Mouse (Mus musculus) midbrain, postnatal 0 days (tissue): ENCODE data around the gene Emp3. TPM values are rescaled to one million over a fixed set of nuclear protein-coding genes. Genes with fewer than 3 reads are reported as not detected.
"Not testable (repeated sequence)": the region's sequence is repeated elsewhere in the genome, so short reads cannot be mapped to it uniquely, and the experiment has no call there.

Experiments used
- ATAC-seq: fragments of 200-750 bp; cut with Nextera tagmentation; 2 replicates; pipeline ENCODE4 v1.8.0; 2017; ENCODE audit warnings: moderate number of reproducible peaks, mild to moderate bottlenecking, moderate TSS enrichment, moderate library complexity; ENCODE audit not compliant: low FRiP score
- DNase-seq: peaks from one replicate; pipeline ENCODE4 v3.0.0-alpha.2; 2015; ENCODE audit warnings: low spot score
- H3K27ac ChIP-seq: fragments of 300-500 bp; sonication (generic); 2 replicates; pipeline ENCODE4 v1.5.1; 2014; ENCODE audit warnings: low read depth, mild to moderate bottlenecking, low read length, mixed read lengths
- H3K27me3 ChIP-seq: fragments of 300-500 bp; sonication (generic); 2 replicates; pipeline ENCODE4 v1.6.1; 2014; ENCODE audit warnings: low read length, control low read depth, mixed read lengths; ENCODE audit not compliant: insufficient read depth
- H3K36me3 ChIP-seq: fragments of 300-500 bp; sonication (generic); 2 replicates; pipeline ENCODE4 v1.6.1; 2014; ENCODE audit warnings: low read length, control low read depth, mixed read lengths; ENCODE audit not compliant: insufficient read depth
- H3K4me1 ChIP-seq: fragments of 300-500 bp; sonication (generic); 2 replicates; pipeline ENCODE4 v1.6.1; 2014; ENCODE audit warnings: mild to moderate bottlenecking, control low read depth, antibody characterized with exemption, low read length, mixed read lengths; ENCODE audit not compliant: insufficient read depth
- H3K4me2 ChIP-seq: fragments of 300-500 bp; sonication (generic); 2 replicates; pipeline ENCODE4 v1.6.1; 2014; ENCODE audit warnings: low read depth, mild to moderate bottlenecking, low read length, mixed read lengths; ENCODE audit not compliant: poor library complexity, severe bottlenecking
- H3K4me3 ChIP-seq: fragments of 300-500 bp; sonication (generic); 2 replicates; pipeline ENCODE4 v1.5.1; 2014; ENCODE audit warnings: low read depth, mild to moderate bottlenecking, low read length, moderate library complexity
- H3K9ac ChIP-seq: fragments of 300-500 bp; sonication (generic); replicated peaks from 2 replicates; pipeline ENCODE4 v1.6.1; 2014; ENCODE audit warnings: mild to moderate bottlenecking, low read length, moderate library complexity, mixed read lengths; ENCODE audit not compliant: poor library complexity, severe bottlenecking
- H3K9me3 ChIP-seq: fragments of 300-500 bp; sonication (generic); 2 replicates; pipeline ENCODE4 v1.6.1; 2016; ENCODE audit warnings: low read length, control low read depth
- CTCF ChIP-seq: IDR thresholded peaks from 2 replicates; pipeline ENCODE4 v1.5.1; 2016; ENCODE audit warnings: antibody characterized with exemption, mild to moderate bottlenecking
- WGBS: fragments of 180-500 bp; shearing (Covaris S2); extraction: QIAGEN DNeasy Blood & Tissue Kit; methylation state at CpG from one replicate; pipeline ENCODE4 v1.1.7; 2014; 5-methylcytosine and 5-hydroxymethylcytosine counted together
- polyA plus RNA-seq: library from polyadenylated mRNA; unstranded; fragments of >200 nt; fragmentation: Nextera tagmentation; extraction: Ambion mirVana; gene quantifications from 2 replicates; pipeline ENCODE4 v1.2.1, GENCODE M21; 2015
- total RNA-seq: library from RNA; depleted of rRNA; stranded (reverse); fragments of >200 nt; gene quantifications from 2 replicates; pipeline ENCODE4 v1.2.3, GENCODE M21; 2014

Emp3 gene
- total and polyA plus RNA-seq, 2 experiments from 2014 or later = 12.8 to 36.4 TPM

- ATAC-seq = no peak
Measured at GRCm38 (mm10) chr7:45909145-45909544, 12.1 kb downstream of the Emp3 start.

GRCm38 (mm10) chr7:45908384-45908783 is 12.8 kb downstream of the Emp3 start:
- no peak overlapping the region for H3K4me2 ChIP-seq
- H3K9ac ChIP-seq = no peak overlapping the region
- no peaks in the 10 kb centered on the region for H3K9me3 ChIP-seq
- no peak overlapping the region for H3K27ac ChIP-seq
- DNase-seq (no peak), ATAC-seq (no peak)
- no peak for TF ChIP-seq CTCF
- peaks cover 8% of the 10 kb centered on the region; the same call in 1 of the 2 replicates for H3K36me3 ChIP-seq
- no peaks in the 10 kb centered on the region for H3K4me1 ChIP-seq
- no peaks in the 10 kb centered on the region for H3K27me3 ChIP-seq
- H3K4me3 ChIP-seq = no peak overlapping the region

More at GRCm38 (mm10) chr7:45909145-45909544, 12.1 kb downstream of the Emp3 start:
- Histone ChIP-seq H3K36me3 (peaks cover 11% of the 10 kb centered on the region; the same call in 1 of the 2 replicates), H3K4me1 (no peaks in the 10 kb centered on the region), H3K9ac (no peak overlapping the region), H3K4me3 (no peak overlapping the region), H3K27ac (no peak overlapping the region), H3K4me2 (no peak overlapping the region), H3K9me3 (no peaks in the 10 kb centered on the region), H3K27me3 (no peaks in the 10 kb centered on the region)
- no peak for TF ChIP-seq CTCF
- 97% methylated on average over 16 of the region's 16 CpGs for WGBS
- no peak for DNase-seq

GRCm38 (mm10) chr7:45906622-45907021 is 14.6 kb downstream of the Emp3 start:
- no peak for TF ChIP-seq CTCF
- no peak for DNase-seq
- no peaks in the 10 kb centered on the region for H3K9me3 ChIP-seq
- no peaks in the 10 kb centered on the region for H3K4me1 ChIP-seq
- peaks cover 8% of the 10 kb centered on the region; the same call in 1 of the 2 replicates for H3K36me3 ChIP-seq
- no peak overlapping the region for H3K27ac ChIP-seq
- H3K4me3 ChIP-seq = no peak overlapping the region
- H3K27me3 ChIP-seq = no peaks in the 10 kb centered on the region
- no peak overlapping the region for H3K9ac ChIP-seq
- 93% methylated on average over 9 of the region's 9 CpGs for WGBS
- H3K4me2 ChIP-seq = no peak overlapping the region
- no peak for ATAC-seq

GRCm38 (mm10) chr7:45902481-45903002 is 18.7 kb downstream of the Emp3 start:
- 80% methylated on average over 12 of the region's 12 CpGs for WGBS
- Histone ChIP-seq H3K4me2 (no peak overlapping the region), H3K9ac (no peak overlapping the region), H3K36me3 (no peaks in the 10 kb centered on the region), H3K4me3 (no peak overlapping the region), H3K9me3 (no peaks in the 10 kb centered on the region), H3K27me3 (no peaks in the 10 kb centered on the region), H3K4me1 (no peaks in the 10 kb centered on the region), H3K27ac (no peak overlapping the region)
- ATAC-seq (no peak), DNase-seq (no peak)
- no peak for TF ChIP-seq CTCF

- no peak for TF ChIP-seq CTCF
- DNase-seq = no peak
Measured at GRCm38 (mm10) chr7:45901562-45901961, 19.6 kb downstream of the Emp3 start.

GRCm38 (mm10) chr7:45898125-45898524 is 23.1 kb downstream of the Emp3 start:
- not testable (repeated sequence) for H3K9me3 ChIP-seq, H3K4me1 ChIP-seq, ATAC-seq, H3K27ac ChIP-seq, H3K36me3 ChIP-seq, H3K4me3 ChIP-seq, H3K9ac ChIP-seq, H3K27me3 ChIP-seq
- WGBS = 49% methylated on average over 4 of the region's 4 CpGs
- peak; percentile 37 for DNase-seq
- TF ChIP-seq CTCF = peak; percentile 60
- H3K4me2 ChIP-seq = peak overlapping the region; percentile 79

More at GRCm38 (mm10) chr7:45901562-45901961, 19.6 kb downstream of the Emp3 start:
- WGBS = 60% methylated on average over 5 of the region's 5 CpGs
- no peaks in the 10 kb centered on the region for H3K27me3 ChIP-seq
- no peaks in the 10 kb centered on the region for H3K9me3 ChIP-seq
- ATAC-seq = no peak
- H3K36me3 ChIP-seq = no peaks in the 10 kb centered on the region
- no peak overlapping the region for H3K9ac ChIP-seq
- H3K4me3 ChIP-seq = no peak overlapping the region
- H3K27ac ChIP-seq = no peak overlapping the region
- H3K4me2 ChIP-seq = no peak overlapping the region
- H3K4me1 ChIP-seq = no peaks in the 10 kb centered on the region
